Mouse (Mus musculus) MEL (cell line): ENCODE results near the gene Rtraf. TPM values are rescaled to one million over a fixed set of nuclear protein-coding genes. Genes with fewer than 3 reads are reported as not detected.

Experiments used
- DNase-seq: peaks from one replicate; pipeline ENCODE4 v3.0.0; 2011; ENCODE audit warnings: low read depth, low spot score
- H3K27ac ChIP-seq: 2 replicates; pipeline ENCODE4 v1.5.1; 2012; ENCODE audit warnings: low read depth, mild to moderate bottlenecking, control low read depth, low read length, moderate library complexity; ENCODE audit not compliant: control insufficient read depth
- H3K27me3 ChIP-seq, 2 experiments: fragments of 150-350 bp in 1 of 2; sonication (generic) in 1 of 2; 2 replicates each; pipeline ENCODE4 v1.6.1; 2012; ENCODE audit warnings: low read length in 2 of 2, mild to moderate bottlenecking in 2 of 2, improper control_type of control experiment in 1 of 2, moderate library complexity in 1 of 2; ENCODE audit not compliant: insufficient read depth in 2 of 2, control insufficient read depth in 1 of 2
- H3K36me3 ChIP-seq, 2 experiments: 2 replicates each; pipeline ENCODE4 v1.6.1; 2012 to 2014; ENCODE audit warnings: low read length in 2 of 2, improper control_type of control experiment in 1 of 2, inconsistent platforms in 1 of 2, mild to moderate bottlenecking in 1 of 2; ENCODE audit not compliant: insufficient read depth in 2 of 2, control insufficient read depth in 1 of 2
- H3K4me1 ChIP-seq, 2 experiments: fragments of 150-350 bp in 1 of 2; sonication (generic) in 1 of 2; 2 replicates each; pipeline ENCODE4 v1.6.1; 2012; ENCODE audit warnings: low read length in 2 of 2, improper control_type of control experiment in 1 of 2, mild to moderate bottlenecking in 1 of 2; ENCODE audit not compliant: insufficient read depth in 2 of 2, control insufficient read depth in 1 of 2
- H3K4me3 ChIP-seq, 2 experiments: fragments of 150-350 bp in 1 of 2; sonication (generic) in 1 of 2; 2 replicates each; pipeline ENCODE4 v1.5.1; 2012; ENCODE audit warnings: low read depth in 2 of 2, low read length in 2 of 2, mild to moderate bottlenecking in 2 of 2, moderate library complexity in 2 of 2, control low read depth in 1 of 2, improper control_type of control experiment in 1 of 2; ENCODE audit not compliant: control insufficient read depth in 1 of 2, insufficient read depth in 1 of 2
- H3K79me2 ChIP-seq: 2 replicates; pipeline ENCODE4 v1.6.1; 2012; ENCODE audit warnings: mild to moderate bottlenecking, low read length, moderate library complexity; ENCODE audit not compliant: control insufficient read depth, poor library complexity, insufficient read depth
- H3K9ac ChIP-seq: 2 replicates; pipeline ENCODE4 v1.6.1; 2012; ENCODE audit warnings: low read depth, mild to moderate bottlenecking, control low read depth, low read length, moderate library complexity; ENCODE audit not compliant: control insufficient read depth, poor library complexity, severe bottlenecking
- H3K9me3 ChIP-seq: fragments of 150-350 bp; sonication (generic); replicated peaks from 2 replicates; pipeline ENCODE4 v1.6.1; 2012; ENCODE audit warnings: mild to moderate bottlenecking, low read length, improper control_type of control experiment, moderate library complexity; ENCODE audit not compliant: insufficient read depth
- BHLHE40 ChIP-seq: IDR thresholded peaks from 2 replicates; pipeline ENCODE4 v1.6.1; 2012; ENCODE audit warnings: low read depth, mild to moderate bottlenecking, inconsistent platforms, low read length, improper control_type of control experiment, borderline replicate concordance
- CHD1 ChIP-seq: IDR thresholded peaks from 2 replicates; pipeline ENCODE4 v1.6.1; 2012; ENCODE audit warnings: low read depth, mild to moderate bottlenecking, inconsistent platforms, low read length, improper control_type of control experiment
- CHD2 ChIP-seq: IDR thresholded peaks from 2 replicates; pipeline ENCODE4 v1.6.1; 2011; ENCODE audit warnings: low read length, improper control_type of control experiment
- CTCF ChIP-seq, 3 experiments: IDR thresholded peaks in 2 of 3; conservative IDR thresholded peaks in 1 of 3; 2 replicates each; pipeline ENCODE4 v1.5.1; 2011 to 2012; ENCODE audit warnings: low read length in 3 of 3, low read depth in 2 of 3, mild to moderate bottlenecking in 2 of 3, improper control_type of control experiment in 1 of 3, inconsistent platforms in 1 of 3, mixed read lengths in 1 of 3, moderate library complexity in 1 of 3; ENCODE audit not compliant: control insufficient read depth in 1 of 3, insufficient read depth in 1 of 3, poor library complexity in 1 of 3, severe bottlenecking in 1 of 3
- EP300 ChIP-seq, 2 experiments: IDR thresholded peaks; 2 replicates each; pipeline ENCODE4 v1.6.1; 2011; ENCODE audit warnings: improper control_type of control experiment in 2 of 2, low read length in 2 of 2, low read depth in 1 of 2, mild to moderate bottlenecking in 1 of 2
- GABPA ChIP-seq: IDR thresholded peaks from 2 replicates; pipeline ENCODE4 v1.6.1; 2012; ENCODE audit warnings: low read depth, mild to moderate bottlenecking, inconsistent platforms, low read length, improper control_type of control experiment, moderate library complexity
- GATA1 ChIP-seq: IDR thresholded peaks from 2 replicates; pipeline ENCODE4 v1.6.1; 2011; ENCODE audit warnings: low read depth, low read length, improper control_type of control experiment
- JUND ChIP-seq: IDR thresholded peaks from 2 replicates; pipeline ENCODE4 v1.6.1; 2011; ENCODE audit warnings: low read depth, mild to moderate bottlenecking, improper control_type of control experiment, low read length
- KAT2A ChIP-seq: conservative IDR thresholded peaks from 2 replicates; pipeline ENCODE4 v1.6.1; 2012; ENCODE audit warnings: low read depth, low read length, improper control_type of control experiment, inconsistent platforms
- MAFK ChIP-seq: IDR thresholded peaks from 2 replicates; pipeline ENCODE4 v1.6.1; 2011; ENCODE audit warnings: low read depth, mild to moderate bottlenecking, low read length, improper control_type of control experiment, borderline replicate concordance
- MAX ChIP-seq: IDR thresholded peaks from 2 replicates; pipeline ENCODE4 v1.6.1; 2011; ENCODE audit warnings: low read length, improper control_type of control experiment
- MEF2A ChIP-seq: IDR thresholded peaks from 2 replicates; pipeline ENCODE4 v1.6.1; 2014; ENCODE audit warnings: low read depth, mild to moderate bottlenecking, inconsistent platforms, low read length, improper control_type of control experiment; ENCODE audit not compliant: poor library complexity, insufficient replicate concordance, severe bottlenecking; ENCODE audit errors: extremely low read depth
- MXI1 ChIP-seq: IDR thresholded peaks from 2 replicates; pipeline ENCODE4 v1.6.1; 2011; ENCODE audit warnings: mild to moderate bottlenecking, low read depth, low read length, improper control_type of control experiment
- MYC ChIP-seq: IDR thresholded peaks from 2 replicates; pipeline ENCODE4 v1.6.1; 2011; ENCODE audit warnings: low read depth, mild to moderate bottlenecking, low read length, improper control_type of control experiment, moderate library complexity
- NRF1 ChIP-seq: IDR thresholded peaks from 2 replicates; pipeline ENCODE4 v1.6.1; 2014; ENCODE audit warnings: low read depth, mild to moderate bottlenecking, inconsistent platforms, low read length, improper control_type of control experiment, moderate library complexity; ENCODE audit not compliant: poor library complexity, insufficient read depth, severe bottlenecking
- POLR2AphosphoS2 ChIP-seq: IDR thresholded peaks from 2 replicates; pipeline ENCODE4 v1.6.1; 2011; ENCODE audit warnings: low read length, improper control_type of control experiment
- POLR2AphosphoS5 ChIP-seq: IDR thresholded peaks from 2 replicates; pipeline ENCODE4 v1.6.1; 2012; ENCODE audit warnings: low read depth, borderline replicate concordance, mild to moderate bottlenecking, inconsistent platforms, low read length, moderate library complexity, mixed read lengths
- SIN3A ChIP-seq: IDR thresholded peaks from 2 replicates; pipeline ENCODE4 v1.6.1; 2012; ENCODE audit warnings: low read length, improper control_type of control experiment, inconsistent platforms
- TCF12 ChIP-seq: IDR thresholded peaks from 2 replicates; pipeline ENCODE4 v1.6.1; 2014; ENCODE audit warnings: low read depth, mild to moderate bottlenecking, inconsistent platforms, low read length, improper control_type of control experiment, moderate library complexity
- UBTF ChIP-seq: IDR thresholded peaks from 2 replicates; pipeline ENCODE4 v1.6.1; 2012; ENCODE audit warnings: low read depth, mild to moderate bottlenecking, inconsistent platforms, low read length, improper control_type of control experiment, moderate library complexity, borderline replicate concordance; ENCODE audit not compliant: insufficient read depth
- USF1 ChIP-seq: IDR thresholded peaks from 2 replicates; pipeline ENCODE4 v1.6.1; 2014; ENCODE audit warnings: low read depth, mild to moderate bottlenecking, inconsistent platforms, low read length, improper control_type of control experiment, moderate library complexity
- USF2 ChIP-seq, 2 experiments: IDR thresholded peaks; 2 replicates each; pipeline ENCODE4 v1.6.1; 2011 to 2012; ENCODE audit warnings: improper control_type of control experiment in 2 of 2, low read length in 2 of 2, borderline replicate concordance in 1 of 2, inconsistent platforms in 1 of 2, low read depth in 1 of 2, mild to moderate bottlenecking in 1 of 2; ENCODE audit not compliant: insufficient read depth in 1 of 2
- ZMIZ1 ChIP-seq: IDR thresholded peaks from 2 replicates; pipeline ENCODE4 v1.6.1; 2012; ENCODE audit warnings: low read depth, mild to moderate bottlenecking, inconsistent platforms, low read length, improper control_type of control experiment, moderate library complexity
- polyA plus RNA-seq, 2 experiments: library from polyadenylated mRNA; stranded (reverse) in 1 of 2; unstranded in 1 of 2; fragments of >175 nt in 1 of 2; fragments of >200 nt in 1 of 2; gene quantifications; 2 replicates each; pipeline versions ENCODE4 v1.2.1 to v1.2.4; 2012; ENCODE audit warnings: low replicate concordance in 2 of 2, low read depth in 1 of 2; ENCODE audit not compliant: insufficient read length in 2 of 2, insufficient read depth in 1 of 2, missing spikeins in 1 of 2
- total RNA-seq: library from RNA; depleted of rRNA; stranded (reverse); fragments of 300-350 nt; gene quantifications from 2 replicates; pipeline ENCODE4 v1.2.3, GENCODE M21; 2012

Gene Rtraf
- total and polyA plus RNA-seq, 3 experiments: 90.4 to 117 TPM; not detected in 1

- no peak overlapping the region for H3K27ac ChIP-seq
- H3K79me2 ChIP-seq: no peaks in the 10 kb centered on the region
- no peaks in the 10 kb centered on the region; a peak in 1 of 4 replicates for H3K36me3 ChIP-seq
- no peaks in the 10 kb centered on the region for H3K4me1 ChIP-seq
- H3K27me3 ChIP-seq: no peaks in the 10 kb centered on the region; a peak in 1 of 4 replicates
- no peak for DNase-seq
- H3K9me3 ChIP-seq: no peaks in the 10 kb centered on the region
- H3K4me3 ChIP-seq: no peak overlapping the region
- TF ChIP-seq MAX: no peak
- no peak for TF ChIP-seq CHD2
- TF ChIP-seq POLR2AphosphoS2: no peak
- TF ChIP-seq CHD1: no peak
- no peak for TF ChIP-seq GABPA
- no peak for TF ChIP-seq SIN3A
- no peak for TF ChIP-seq CTCF (IDR thresholded peaks at IDR 0.05 in 2 of 3, conservative IDR thresholded peaks at IDR 0.05 in 1 of 3; ENCODE audit: control insufficient read depth in 1 of 3, insufficient read depth in 1 of 3, low read depth in 2 of 3, low read length in 3 of 3, poor library complexity in 1 of 3, severe bottlenecking in 1 of 3)
- no peak for TF ChIP-seq EP300 (IDR thresholded peaks at IDR 0.05; ENCODE audit: low read depth in 1 of 2, low read length in 2 of 2)
- TF ChIP-seq POLR2AphosphoS5: no peak
- no peak for TF ChIP-seq UBTF
- TF ChIP-seq JUND: no peak
- TF ChIP-seq BHLHE40: no peak
- no peak for TF ChIP-seq USF2 (IDR thresholded peaks at IDR 0.05; ENCODE audit: borderline replicate concordance in 1 of 2, insufficient read depth in 1 of 2, low read depth in 1 of 2, low read length in 2 of 2)
- TF ChIP-seq MEF2A: no peak
- TF ChIP-seq ZMIZ1: no peak
- no peak for TF ChIP-seq MYC
- no peak for TF ChIP-seq NRF1
- TF ChIP-seq KAT2A: no peak
- no peak overlapping the region for H3K9ac ChIP-seq
Observed at GRCm38 (mm10) chr14:19766380-19766649, 57.3 kb downstream of the Rtraf start.

GRCm38 (mm10) chr14:19765539-19766379 is 57.9 kb downstream of the Rtraf start:
- no peak overlapping the region for H3K9ac ChIP-seq
- no peak overlapping the region for H3K4me3 ChIP-seq
- TF ChIP-seq MAFK: no peak
- no peak for TF ChIP-seq EP300 (IDR thresholded peaks at IDR 0.05; ENCODE audit: low read depth in 1 of 2, low read length in 2 of 2)
- no peak for TF ChIP-seq GATA1
- TF ChIP-seq POLR2AphosphoS2: no peak
- TF ChIP-seq TCF12: no peak
- no peak for TF ChIP-seq CHD2
- TF ChIP-seq USF1: no peak
- no peak for TF ChIP-seq MXI1
- no peaks in the 10 kb centered on the region for H3K9me3 ChIP-seq
- no peaks in the 10 kb centered on the region; a peak in 1 of 4 replicates for H3K27me3 ChIP-seq
- H3K79me2 ChIP-seq: no peaks in the 10 kb centered on the region
- DNase-seq: no peak
- no peaks in the 10 kb centered on the region for H3K4me1 ChIP-seq
- no peak overlapping the region for H3K27ac ChIP-seq
- H3K36me3 ChIP-seq: no peaks in the 10 kb centered on the region; a peak in 1 of 4 replicates
